Mouse (Mus musculus) c-Kit-positive CD71-negative TER-119-negative erythroid progenitor cells, embryonic 14.5 days (primary cell): ENCODE results near the gene Ttll5.

Source experiments
- DNase-seq: peaks from one replicate; pipeline ENCODE4 v3.0.0-alpha.2; 2013; ENCODE audit warnings: low read depth

Ttll5 gene

DNA sequence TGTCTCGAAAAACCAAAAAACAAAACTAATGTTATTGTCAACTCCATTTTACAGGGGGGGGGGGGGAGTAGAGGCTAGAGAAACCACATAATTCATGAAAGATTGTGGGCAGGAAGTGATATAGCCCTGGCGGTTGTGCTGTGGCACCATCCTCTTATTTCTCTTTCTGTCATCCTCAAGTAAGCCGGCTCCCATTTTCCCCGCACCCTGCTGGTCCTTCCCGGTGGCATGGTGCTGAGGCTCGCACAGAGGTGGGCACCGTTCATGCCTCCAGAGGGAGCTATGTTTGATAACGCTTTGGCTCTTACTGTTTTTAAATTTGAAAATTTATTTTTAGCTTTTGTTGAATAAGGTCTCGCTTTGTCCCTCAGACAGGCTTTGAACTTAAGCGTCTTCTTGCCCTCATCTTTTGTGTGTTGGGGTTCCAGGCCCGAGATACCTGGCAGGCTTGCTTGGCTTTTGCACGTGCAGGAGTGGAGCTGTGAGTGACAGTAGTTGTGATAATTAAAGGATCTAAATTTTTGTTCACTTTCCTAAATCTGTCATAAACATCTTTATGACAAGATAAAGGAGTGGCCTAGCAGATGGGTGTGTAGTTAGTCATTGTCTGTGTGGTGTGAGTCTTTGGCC, 15.0 kb downstream of the Ttll5 start:
- no peak for DNase-seq

- DNase-seq = no peak
These were observed 23.9 kb downstream of the Ttll5 start for GRCm38 (mm10) chr12:85848164-85848958.

- no peak for DNase-seq
These were observed 26.2 kb downstream of the Ttll5 start for GRCm38 (mm10) chr12:85850661-85851060.

DNA sequence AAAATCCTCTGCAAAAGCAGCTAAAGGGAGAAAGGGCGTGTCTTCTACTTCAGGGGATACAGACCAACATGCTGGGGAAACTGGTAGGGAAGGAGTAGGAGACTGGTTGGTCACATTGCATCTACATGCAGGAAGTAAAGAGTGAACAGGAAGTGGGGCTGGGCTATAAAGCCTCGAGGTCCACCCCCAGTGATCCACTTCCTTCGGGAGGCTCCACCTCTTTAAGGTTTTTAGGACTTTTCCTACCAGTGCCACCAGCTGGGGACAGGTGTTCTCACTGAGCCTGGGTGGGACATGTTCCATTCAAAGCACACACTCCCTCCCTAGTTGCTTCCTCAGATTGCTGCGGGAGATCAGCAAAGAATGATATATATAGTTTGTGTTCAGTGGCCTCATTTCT, 29.4 kb downstream of the Ttll5 start:
- no peak for DNase-seq

DNA sequence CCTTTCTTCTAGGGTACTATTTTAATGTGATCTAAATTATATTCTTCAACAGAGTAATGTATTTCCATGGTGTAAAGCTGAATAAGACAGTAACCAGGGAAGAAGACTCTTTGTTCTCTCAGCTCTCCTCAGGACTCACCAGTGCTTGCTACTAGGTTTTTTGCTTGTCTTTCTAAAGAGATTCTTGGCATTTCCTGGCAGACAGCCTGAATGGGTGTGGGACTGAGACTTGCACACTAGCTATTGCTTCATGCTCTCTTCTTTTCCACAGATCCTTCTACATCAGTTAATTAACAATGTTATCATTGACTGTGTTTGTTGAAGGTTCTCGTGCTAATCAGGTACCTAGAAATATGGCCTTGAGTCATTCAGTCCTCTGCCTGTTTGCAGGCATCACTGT, 29.8 kb downstream of the Ttll5 start:
- DNase-seq = no peak

GRCm38 (mm10) chr12:85857300-85857699, 32.8 kb downstream of the Ttll5 start:
- DNase-seq = no peak

GRCm38 (mm10) chr12:85859111-85859510, 34.7 kb downstream of the Ttll5 start:
- no peak for DNase-seq

GRCm38 (mm10) chr12:85859511-85860189, 35.2 kb downstream of the Ttll5 start:
- DNase-seq = no peak

DNA sequence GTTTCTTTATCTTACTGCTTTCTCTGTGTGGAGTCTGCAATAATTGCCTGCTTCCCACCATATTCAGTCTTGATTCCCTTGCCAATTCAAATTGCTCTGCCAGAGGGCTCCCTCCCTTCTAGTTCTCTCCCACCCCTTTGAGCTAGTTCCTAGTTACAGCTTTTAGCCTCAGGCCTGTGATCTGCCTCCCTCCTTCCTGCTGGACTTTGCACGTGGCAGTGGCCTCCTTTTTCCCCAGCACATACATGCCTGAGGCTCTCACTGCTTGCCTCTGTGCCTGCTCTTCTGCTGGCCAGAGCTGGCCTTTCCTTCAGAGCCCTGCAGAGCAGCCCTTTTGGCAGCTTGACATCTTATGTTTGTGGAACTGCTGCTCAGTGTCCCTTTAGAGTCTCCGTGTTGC, 38.1 kb downstream of the Ttll5 start:
- no peak for DNase-seq

DNA sequence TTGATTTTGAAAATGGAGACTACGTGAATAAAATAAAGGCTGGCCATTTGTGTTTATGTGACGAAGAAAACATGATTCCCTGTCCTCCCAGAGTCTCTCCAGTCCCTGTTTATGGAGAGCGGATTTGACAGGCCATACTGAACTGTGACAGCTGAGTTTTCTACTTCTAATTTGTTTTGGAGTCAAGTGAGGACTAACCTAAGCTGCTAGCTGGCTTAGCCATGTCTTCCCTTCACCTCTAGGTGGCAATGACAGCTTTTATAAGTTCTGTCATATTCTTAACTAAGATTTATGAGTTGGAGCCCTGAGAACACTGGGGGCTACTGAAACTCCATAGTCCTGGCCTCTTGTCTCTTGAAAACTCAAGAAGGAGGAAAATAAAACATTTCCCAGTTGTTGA, 41.1 kb downstream of the Ttll5 start:
- no peak for DNase-seq

- DNase-seq = no peak
These were observed 42.2 kb downstream of the Ttll5 start for GRCm38 (mm10) chr12:85866624-85867023.

- DNase-seq = no peak
These were observed 42.7 kb downstream of the Ttll5 start for GRCm38 (mm10) chr12:85867125-85867524.

DNA sequence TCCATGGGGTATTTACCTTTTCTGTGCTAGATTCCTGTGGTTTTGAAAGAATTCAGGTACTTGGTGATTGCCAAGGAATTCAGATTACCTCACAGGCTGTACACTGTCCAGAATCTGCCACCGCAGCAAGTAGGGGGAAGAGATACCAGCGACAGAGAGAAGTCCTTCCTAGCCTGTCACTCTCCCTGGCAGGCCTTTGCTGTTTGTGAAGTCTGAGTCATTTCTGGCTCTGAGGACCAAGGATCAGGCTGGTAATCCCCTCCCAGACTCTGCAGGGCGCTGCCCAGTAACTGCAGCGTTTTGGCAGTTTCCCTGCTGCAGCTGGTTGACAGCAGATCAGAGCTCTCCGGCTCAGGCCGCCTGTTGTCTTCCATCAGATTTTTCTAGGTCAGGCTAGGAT, 45.0 kb downstream of the Ttll5 start:
- no peak for DNase-seq

DNA sequence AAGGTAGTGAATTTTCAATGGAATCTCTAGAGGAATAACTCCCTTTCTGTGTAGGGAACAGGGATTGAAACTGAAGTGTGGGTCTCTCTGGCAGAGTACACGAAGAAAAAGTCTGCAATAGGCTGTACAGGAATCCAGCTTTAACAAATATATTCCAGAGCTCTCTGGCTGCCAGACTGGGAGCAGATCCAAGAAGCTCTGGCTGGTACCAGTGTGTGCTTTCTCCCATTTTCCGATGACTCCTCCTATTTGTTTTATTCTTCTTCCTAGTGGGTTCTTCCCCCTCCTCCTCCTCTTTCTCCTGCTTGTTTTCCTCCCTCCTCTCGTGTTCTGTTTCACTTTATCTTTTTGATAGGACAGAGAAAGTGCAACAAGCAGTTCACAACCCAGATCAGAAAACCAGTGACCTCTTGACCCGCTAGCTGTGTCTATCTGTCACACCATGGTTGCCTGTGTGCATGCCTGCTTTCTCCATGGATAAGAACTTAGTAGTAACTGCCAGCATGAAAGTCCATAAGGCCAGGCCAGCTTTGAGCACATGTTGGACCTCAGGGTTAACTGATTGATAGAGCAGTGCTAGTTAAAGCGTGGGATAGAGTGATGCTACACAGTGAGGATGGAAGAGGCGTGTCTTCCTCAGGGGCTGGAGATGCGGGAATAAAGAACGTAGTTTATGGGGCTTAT, 55.3 kb downstream of the Ttll5 start:
- DNase-seq = no peak

DNA sequence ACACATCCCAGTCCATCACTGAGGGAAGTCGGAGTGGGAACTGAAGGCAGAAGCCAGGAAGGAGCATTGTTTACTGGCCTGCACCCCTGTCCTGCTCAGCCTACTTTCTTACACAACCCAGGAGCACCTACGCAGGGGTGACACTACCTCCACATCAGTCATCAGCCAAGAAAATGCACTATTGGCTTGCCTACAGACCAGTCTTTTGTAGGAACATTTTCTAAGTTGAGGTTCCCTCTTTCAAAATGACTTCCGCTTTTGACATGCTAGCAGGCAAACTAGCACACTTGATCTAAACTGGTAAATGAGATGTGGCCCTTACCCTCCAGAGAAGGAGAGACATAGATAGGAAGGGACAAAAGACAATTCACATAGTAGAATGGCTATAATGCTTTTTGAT, 60.6 kb downstream of the Ttll5 start:
- DNase-seq = no peak

GRCm38 (mm10) chr12:85890054-85890453, 65.6 kb downstream of the Ttll5 start:
- DNase-seq = no peak

DNA sequence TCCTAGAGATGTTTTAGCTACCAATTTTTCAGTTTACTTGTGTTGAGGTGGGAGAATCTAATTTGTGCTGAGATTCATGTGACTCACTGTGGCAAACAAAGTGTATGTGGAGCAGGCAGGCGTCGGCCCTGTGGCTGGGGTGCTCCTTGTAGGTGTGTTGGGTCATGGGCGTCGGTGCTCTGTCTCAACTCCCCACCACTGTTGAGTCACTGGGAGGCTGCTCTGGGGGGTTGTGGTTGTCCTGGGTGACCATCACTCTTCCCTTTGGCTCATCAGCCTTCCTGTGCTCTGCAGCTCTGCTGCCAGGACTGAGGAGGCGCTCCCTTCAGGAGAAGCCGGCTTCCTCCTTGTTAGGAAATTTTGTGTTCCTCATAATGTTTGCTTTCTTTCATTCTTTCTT, 79.5 kb downstream of the Ttll5 start:
- peak; percentile 16 for DNase-seq

- DNase-seq = no peak
These were observed 81.2 kb downstream of the Ttll5 start for GRCm38 (mm10) chr12:85905666-85906065.

DNA sequence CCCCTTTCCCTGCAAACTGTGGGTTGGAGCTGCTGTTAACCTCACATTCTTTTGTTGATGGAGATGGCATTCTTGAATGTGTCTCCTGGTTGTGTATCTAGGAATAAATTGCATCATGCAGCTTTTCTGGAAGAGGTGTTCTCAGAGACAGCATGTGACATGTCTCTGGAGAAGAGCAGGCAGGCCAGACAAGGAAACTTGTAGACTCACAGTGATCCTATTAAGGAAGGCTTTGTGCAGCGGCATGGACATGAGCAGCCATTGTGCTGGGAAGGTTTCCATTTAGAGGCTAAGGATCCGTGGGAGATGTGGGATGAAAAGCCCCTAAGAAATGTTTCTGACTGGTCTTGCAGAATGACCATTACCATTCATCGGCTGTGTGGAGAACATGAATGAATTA, 83.4 kb downstream of the Ttll5 start:
- no peak for DNase-seq

- DNase-seq = no peak
These were observed 86.4 kb downstream of the Ttll5 start for GRCm38 (mm10) chr12:85910811-85911210.

DNA sequence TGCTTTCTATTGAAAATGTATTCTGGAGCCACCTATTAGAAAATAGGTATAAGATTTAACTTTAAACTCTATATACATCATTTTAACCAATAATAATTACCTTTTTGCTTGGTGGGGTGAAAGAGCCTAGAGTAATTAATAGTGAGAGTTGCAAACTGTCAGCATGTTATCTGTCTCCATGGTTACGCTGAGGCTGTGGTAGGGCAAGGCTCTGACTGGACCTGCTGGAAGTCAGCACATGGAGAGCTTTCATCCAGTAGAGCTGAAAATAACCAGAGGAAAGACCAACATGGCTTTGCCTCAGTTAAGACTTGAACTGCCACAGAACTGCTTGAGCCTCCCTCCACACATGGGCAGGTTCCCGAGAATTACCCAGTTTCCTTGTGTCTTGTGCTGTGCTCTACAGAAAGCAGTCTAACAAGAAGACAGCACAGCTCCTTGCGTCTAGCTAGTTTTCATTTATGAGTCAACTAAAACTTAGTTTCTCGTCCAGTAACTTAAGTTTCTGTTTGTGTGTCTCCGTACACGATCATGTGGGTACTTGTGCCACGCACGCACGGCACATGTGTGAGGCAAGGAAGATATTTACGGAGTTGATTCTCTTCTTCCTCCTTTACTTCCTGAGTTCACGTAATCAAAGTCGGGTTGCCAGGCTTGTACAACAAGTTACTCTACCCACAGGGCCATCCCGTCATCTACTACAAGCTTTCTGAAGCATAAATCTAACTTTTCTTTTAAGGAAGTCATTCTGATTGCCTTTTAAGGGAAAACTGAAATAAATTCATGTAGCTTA, 88.4 kb downstream of the Ttll5 start:
- DNase-seq = no peak

DNA sequence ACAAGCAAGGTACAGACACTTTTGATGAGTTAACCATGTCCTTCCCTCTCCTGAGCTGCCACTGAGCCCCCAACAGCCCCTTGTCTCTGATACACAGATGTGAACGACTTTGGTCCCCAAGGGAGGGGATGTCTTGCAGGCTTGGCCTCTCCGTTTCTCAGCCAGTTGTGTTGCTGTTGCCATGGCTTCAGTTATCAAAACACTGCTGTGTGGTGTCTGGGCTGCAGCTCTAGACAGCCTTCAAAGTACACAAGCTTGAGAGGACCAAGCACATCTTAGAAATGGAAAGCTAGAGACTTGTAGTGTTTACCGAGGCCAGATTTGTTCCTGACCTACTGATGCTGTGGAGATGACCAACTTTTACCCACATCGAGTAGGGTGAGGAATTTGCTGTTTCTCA, 102.4 kb downstream of the Ttll5 start:
- no peak for DNase-seq
